Mouse (Mus musculus) yolk sac, embryonic 10.5 days (tissue): ENCODE data around the gene Cpm.
"Not testable (repeated sequence)": the region's sequence is repeated elsewhere in the genome, so short reads cannot be mapped to it uniquely, and the experiment has no call there.

ENCODE experiments used
- DNase-seq: peaks from one replicate; pipeline ENCODE4 v3.0.0-alpha.2; 2017; ENCODE audit warnings: low spot score

Gene Cpm

GRCm38 (mm10) chr10:117607051-117607803 lies 22.1 kb upstream of the Cpm start:
- DNase-seq: no peak

DNA sequence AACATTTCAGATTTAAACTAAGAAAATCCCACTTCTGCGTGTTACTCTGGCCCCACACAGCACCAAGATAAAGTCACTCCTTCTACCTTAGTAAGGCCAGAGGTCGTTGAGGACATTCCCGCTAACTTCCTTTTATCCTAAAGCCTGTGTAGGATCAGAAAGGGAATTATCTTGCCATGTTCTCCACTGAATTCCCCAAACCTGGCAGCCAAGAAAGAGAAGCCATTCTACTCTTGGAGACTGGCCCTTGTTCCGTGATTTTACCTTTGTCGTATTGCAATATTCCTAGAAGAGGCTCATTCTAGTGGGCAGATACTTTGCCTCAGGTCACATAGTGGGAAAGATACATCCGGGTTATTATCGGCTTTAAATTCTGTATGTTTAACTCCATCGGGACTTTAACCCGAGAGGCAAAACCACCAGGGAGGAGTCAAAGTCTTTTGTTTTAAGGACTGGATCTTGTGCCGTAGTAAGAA lies 21.5 kb upstream of the Cpm start:
- no peak for DNase-seq

GRCm38 (mm10) chr10:117608487-117608886 lies 20.8 kb upstream of the Cpm start:
- DNase-seq: no peak

DNA sequence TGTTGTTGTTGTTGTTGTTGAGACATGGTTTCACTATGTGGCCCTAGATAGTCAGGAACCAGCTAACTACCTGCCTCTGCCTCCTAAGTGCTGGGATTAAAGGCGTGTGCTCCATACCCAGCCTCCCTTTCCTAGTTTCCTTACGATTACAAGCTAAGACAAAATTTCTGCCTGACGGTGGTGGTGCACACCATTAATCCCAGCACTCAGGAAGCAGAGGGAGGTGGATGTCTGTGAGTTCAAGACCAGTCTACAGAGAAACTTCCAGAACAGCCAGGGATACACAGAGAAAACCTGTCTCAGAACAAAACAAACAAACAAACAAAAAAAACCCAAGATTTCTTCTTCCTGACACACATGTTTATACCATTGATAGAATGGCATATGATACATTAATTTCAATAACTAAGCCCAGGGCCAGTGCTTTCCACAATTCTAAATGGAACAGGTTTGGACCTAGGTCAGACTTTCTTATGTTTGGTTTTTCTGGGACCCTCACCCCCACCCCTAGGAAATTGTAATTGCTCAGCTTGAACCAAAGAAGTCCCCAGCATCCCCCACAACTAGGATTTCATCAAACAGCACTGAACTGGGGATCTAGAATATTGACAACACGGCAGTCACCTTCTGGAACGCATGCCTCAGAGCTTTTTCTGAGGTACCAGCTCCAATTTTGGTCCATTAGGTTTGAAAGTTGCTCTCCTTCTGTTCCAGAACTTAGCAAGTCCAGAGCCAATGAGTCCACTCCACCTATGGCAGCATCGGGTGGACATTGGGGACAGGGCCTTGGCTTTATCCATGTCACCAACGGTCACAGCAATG lies 20.1 kb upstream of the Cpm start:
- DNase-seq: no peak

- DNase-seq: no peak
Observed at GRCm38 (mm10) chr10:117609810-117610090, 19.6 kb upstream of the Cpm start.

DNA sequence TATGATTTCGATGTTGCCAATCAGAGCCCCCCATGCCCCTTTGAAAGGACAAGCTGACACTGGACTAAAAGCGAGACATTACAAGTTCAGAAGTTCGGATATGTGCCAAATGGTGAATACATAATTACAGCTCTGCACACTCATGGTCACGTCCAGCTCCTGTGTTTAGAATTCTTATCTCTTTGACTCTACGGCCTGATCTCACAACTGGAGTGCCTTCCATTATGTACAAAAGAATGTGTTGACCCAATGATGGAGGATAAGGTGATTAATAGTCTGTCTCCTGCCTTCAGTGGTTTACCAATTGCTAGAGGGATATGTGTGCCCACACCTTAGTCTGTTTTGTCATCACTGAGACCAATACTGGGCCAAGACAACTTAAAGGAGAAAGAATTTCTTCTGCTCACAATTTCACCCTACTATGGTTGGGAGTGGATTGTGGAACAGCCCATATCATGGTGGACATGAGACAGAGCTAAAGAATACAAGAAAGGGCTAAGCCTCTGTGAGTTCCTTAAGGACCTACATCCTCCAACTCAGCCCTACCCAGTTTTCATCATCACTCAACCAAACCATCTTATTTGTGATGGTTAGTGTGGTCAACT lies 19.0 kb upstream of the Cpm start:
- DNase-seq: no peak

GRCm38 (mm10) chr10:117610794-117611384 lies 18.4 kb upstream of the Cpm start:
- DNase-seq: no peak

GRCm38 (mm10) chr10:117611503-117611902 lies 17.8 kb upstream of the Cpm start:
- no peak for DNase-seq

- no peak for DNase-seq
Observed at GRCm38 (mm10) chr10:117611976-117612375, 17.3 kb upstream of the Cpm start.

DNA sequence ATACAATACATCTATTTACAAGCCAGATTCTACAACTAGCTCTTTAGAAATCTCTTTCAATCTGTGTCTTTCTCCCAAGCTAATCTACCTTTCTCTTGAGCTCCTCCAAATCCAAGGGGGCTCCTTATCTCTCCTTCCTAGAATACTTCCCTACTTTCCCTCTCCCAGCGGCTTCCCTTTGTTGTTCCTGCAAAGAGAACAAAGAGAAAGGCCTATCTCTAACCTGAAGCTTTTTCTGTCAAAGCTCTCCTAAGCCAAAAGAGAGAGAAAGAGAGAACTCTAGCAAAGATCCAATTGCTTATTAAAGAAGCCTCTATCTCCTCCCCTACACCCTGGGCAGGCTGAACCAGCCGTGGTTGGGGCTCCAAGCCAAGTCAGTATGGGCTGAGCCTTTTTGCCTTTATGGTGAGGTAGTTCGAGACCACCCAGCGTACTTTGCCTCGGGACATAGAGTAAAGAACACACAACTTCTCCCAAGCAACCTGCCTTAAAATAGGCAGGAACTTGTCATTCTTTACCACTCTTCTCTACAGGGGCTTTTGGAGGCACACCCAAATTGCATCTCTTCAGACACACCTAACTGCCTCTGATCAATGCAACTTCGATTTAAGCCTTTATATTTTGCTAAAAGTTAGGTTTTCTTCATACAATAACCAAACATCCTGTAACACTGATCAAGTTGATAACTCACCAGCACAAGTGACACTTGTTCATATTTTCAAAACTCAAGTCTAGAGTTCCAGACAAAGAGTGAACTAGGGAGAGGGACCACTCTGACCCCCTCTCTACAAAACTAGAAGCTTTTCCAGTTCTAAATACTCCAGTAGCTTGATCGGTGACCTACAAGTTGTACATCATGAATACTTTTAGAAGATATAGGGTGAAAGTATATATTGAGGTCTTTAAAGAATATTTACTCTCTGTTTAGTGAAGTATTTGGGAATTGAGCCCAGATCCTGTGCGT lies 16.4 kb upstream of the Cpm start:
- DNase-seq: no peak

DNA sequence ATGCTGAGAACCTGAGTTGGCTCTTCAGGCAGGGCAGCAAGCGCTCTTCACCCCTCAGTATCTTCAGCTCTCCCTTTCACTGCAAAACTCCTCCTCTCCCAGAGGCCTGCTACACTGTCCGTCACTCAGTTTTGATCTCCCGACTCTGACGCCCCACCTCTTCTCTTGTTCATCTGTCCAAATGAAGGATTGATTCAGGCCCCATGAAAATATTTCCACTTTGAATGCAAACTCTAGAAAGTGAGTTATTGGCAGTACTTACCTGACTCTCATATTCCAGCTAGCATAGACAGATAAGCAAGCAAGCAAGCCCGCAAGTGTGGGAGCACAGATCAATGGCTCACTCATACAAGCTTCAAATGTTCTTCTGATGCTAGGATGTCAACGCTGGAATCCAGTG lies 15.3 kb upstream of the Cpm start:
- DNase-seq: no peak

DNA sequence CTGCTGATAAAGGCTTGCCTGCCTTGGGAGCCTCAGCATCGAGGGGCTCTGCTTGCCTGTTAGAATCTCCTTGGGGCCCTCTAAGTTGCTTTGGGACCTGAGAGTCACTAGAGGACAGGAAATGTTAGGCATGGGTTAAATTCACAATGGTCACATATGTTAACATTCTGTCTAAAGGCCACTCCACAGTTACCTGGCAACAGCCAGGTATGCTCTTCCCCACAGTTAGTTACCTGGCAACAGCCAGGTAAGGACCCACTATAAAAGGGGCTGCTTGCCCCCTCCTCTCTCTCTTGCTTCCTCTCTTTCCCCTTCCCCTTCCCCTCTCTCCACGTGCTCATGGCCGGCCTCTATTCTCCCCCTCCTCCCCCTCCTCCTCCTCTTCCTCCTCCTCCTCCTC lies 14.9 kb upstream of the Cpm start:
- DNase-seq: no peak

DNA sequence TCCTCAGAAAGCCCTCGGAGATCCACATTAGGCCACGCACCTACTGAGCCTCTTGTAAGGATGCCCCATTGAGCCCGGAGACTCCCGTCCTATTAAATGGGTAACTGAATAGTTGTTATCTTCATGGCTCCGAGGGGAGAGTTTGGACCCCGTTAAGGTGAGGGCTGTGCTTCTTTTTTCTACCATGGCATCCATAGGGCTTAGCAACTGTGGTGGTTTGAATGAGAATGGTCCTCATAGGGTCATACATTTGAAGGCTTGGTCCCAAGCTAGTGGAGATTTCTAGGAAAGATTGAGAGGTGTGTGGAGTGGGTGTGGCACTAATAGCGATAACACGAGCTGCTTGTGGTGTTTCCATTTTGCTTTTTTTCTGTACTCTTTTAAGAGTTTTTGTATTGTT lies 14.1 kb upstream of the Cpm start:
- no peak for DNase-seq

DNA sequence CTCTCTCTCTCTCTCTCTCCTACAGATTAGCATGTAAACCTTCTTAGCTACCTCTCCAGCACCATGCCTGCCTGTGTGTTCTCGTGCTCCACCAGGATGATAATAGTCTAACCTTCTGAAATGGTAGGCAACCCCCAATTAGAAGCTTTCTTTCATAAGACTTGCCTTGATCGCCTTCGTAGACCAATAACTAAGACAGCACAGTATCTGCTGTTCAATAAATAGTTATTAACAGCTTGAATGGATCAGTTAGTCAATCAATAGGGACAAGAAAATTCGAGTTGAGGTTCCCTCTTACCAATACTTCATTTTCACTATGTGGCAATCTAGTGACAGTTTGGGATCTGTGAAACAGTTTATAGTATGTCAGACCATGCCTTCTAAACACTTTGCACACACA lies 13.6 kb upstream of the Cpm start:
- no peak for DNase-seq

DNA sequence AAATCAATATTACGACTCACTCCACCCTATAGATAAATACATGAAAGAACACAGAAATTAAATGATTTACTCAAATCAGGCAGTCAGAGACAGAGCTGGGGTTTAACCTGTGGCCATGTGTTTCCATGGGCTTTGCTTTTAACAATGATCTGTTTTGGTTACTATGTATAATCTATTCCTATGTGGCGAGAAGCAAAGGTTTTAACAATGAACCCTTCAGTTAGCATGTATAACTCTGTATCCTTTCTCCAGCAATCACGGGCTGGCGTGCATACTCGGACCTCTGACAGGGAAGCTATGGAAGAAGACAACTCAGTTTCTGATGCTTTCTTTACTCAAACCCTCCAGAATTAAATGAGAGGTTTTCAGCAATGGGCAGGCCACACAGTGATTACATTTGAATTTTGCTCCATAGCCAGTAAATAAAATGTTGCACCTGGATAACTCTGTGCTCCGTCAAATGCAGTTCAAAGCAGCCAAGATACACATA lies 13.1 kb upstream of the Cpm start:
- DNase-seq: no peak

DNA sequence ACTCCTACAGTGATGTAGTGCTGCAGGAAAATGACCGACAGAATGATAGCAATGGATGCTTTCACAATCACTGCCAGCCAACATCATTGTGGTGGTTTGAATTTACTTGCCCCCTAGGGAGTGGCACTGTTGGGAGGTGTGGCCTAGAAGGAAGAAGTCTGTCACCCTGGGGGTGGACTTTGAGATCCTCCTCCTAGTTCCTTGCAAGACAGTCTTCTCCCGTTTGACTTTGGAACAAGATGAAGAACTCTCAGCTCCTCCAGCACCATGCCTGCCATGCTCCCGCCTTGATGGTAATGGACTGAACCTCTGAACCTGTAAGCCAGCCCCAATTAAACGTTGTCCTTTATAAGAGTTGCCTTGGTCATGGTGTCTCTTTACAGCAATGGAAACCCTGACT lies 12.5 kb upstream of the Cpm start:
- not testable (repeated sequence) for DNase-seq

- DNase-seq: no peak
Observed at GRCm38 (mm10) chr10:117617568-117618345, 11.5 kb upstream of the Cpm start.

DNA sequence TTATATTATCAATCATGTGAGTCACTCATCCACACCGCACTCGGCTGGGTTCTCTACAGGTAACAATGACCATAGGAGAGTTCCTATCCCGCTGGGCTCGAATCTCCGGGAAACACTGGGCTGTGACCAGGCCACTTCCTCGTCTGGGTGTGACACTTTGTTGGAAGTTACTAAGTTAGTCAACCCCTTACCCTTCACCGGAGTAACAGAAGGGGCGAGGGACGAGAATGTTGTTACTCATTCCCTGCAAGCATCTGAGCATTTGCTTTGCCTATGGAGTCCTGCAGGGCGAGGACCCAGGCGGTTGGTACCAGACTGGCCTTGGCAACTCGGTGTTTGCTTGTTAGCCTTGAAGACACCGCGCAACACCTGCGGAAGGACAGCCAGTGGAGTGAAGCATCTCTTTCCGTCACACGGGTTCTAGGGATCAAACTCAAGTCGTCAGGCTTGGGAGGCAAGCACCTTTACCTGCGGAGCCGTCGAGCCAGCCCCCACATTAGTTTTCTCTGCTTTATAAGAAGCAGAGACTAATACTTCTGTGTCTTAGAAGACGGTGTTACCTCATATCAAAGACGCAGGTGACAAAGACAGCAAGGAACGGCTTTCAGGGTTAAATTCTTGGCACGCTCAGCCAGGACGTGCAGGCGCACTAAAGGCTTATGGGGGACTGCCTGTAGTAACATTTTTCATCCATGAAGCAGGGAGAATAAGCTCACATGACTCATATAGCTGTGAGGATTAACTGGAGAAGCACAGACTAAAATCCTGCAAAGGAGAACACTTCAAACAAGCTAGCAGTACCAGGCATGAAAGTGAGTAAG lies 10.0 kb upstream of the Cpm start:
- DNase-seq: no peak

GRCm38 (mm10) chr10:117619862-117620179 lies 9.5 kb upstream of the Cpm start:
- no peak for DNase-seq

DNA sequence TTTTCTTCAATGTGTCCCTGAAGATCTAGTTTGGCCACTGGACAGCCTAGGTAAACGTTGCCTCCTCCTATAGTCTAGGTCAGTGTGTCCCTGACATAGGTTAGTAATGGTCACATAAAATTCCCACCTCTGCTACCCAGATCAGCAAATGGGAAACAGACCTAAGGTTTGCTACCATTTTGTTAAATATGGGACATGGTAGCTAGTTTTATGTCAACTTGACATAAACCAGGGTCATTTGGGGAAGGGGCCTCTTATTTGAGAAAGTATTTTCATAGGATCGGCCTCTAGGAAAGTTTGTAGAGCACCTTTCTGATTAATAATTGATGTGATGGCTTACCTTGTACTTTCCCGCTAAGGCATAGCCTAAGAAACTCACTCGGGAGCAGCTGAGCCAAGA lies 8.8 kb upstream of the Cpm start:
- no peak for DNase-seq
